Mouse (Mus musculus): ENCODE data around the gene Gpx3. TPM values are rescaled to one million over a fixed set of nuclear protein-coding genes. Genes with fewer than 3 reads are reported as not detected.

The Gpx3 gene
- polyA plus RNA-seq, 1 experiment from 2014 or later: 263 TPM

DNA sequence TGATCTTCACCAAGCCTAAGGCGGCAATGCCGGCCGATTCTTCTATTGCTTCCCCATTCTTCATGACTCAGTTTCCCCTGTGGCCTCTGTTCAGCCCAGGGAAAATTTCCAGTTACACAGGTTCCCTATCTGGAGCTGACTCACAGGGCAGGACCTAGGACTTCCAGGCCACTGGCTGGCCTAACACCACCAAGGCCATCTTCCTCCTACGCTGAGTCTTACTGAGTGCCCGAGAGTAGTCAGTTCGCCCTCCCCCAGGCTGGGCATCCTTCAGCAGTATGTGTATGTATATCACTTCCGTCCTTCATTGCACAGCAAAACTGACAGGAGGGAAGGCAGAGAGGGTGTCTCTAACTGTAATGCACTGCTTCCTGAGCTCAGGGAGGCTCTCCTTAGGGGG, 31.9 kb downstream of the Gpx3 start:
- no peak overlapping the region for H3K4me3 ChIP-seq (ENCODE audit: low read depth, low read length)
- DNase-seq (ENCODE audit: low spot score): no peak
- peaks cover 69% of the 10 kb centered on the region for H3K36me3 ChIP-seq (ENCODE audit: control insufficient read depth, insufficient read depth, low read length)
- ATAC-seq (replicated peaks; ENCODE audit: low FRiP score, low TSS enrichment, low read depth): no peak
- H3K27ac ChIP-seq (ENCODE audit: low read depth): no peak overlapping the region
- 87% methylated on average over 7 of the region's 7 CpGs for WGBS
- H3K9me3 ChIP-seq (ENCODE audit: control insufficient read depth, low read length): no peaks in the 10 kb centered on the region
- 0 out of 2 replicates have a peak, but pooled peaks cover 3% of the 10 kb centered on the region for H3K4me1 ChIP-seq (replicated peaks; ENCODE audit: control insufficient read depth, insufficient read depth, low read length)
- H3K27me3 ChIP-seq (replicated peaks; ENCODE audit: control insufficient read depth, insufficient read depth, low read length): no peaks in the 10 kb centered on the region
- no peak overlapping the region for H3K9ac ChIP-seq (ENCODE audit: low read length)
- no peak overlapping the region for H3K4me2 ChIP-seq (ENCODE audit: low read length)

DNA sequence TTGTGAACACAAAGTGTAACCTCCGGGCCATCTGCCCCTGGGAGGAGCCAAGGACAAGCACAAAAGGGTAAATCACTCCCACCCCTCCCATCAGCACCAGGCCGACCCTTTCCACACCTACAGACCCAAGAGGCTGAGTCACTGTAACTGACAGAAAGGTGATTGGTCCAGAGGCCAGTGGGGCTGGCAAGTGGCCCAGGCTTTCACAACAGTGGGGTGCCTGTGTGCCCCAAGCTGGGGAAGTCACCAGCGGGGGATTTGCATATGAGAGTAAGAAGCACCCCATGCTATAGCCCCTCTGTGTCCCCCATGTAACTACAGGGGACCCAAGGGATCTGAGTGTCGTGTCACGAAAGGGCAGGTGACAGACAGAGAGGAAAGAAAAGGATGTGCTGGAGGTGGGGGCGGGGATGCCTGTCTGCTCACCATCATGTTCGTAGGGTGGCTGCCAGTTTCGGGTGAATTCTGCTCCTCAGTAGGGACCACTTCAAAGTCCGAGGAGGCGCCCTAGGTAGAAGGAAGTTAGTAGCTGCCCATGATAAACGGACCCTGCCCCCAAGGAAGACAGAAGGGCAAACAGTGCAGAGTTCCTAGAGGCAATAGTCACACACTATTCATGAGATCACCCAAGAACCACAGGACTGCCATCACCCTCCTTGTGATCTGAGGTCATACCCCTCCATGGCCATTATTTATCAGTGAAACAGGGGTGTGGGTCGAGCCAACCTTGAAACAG, 34.0 kb downstream of the Gpx3 start:
- Histone ChIP-seq H3K4me2 (ENCODE audit: low read length) (no peak overlapping the region), H3K4me1 (replicated peaks; ENCODE audit: control insufficient read depth, insufficient read depth, low read length) (0 out of 2 replicates have a peak, but pooled peaks cover 3% of the 10 kb centered on the region), H3K27me3 (replicated peaks; ENCODE audit: control insufficient read depth, insufficient read depth, low read length) (no peaks in the 10 kb centered on the region), H3K9ac (ENCODE audit: low read length) (no peak overlapping the region), H3K9me3 (ENCODE audit: control insufficient read depth, low read length) (no peaks in the 10 kb centered on the region), H3K36me3 (ENCODE audit: control insufficient read depth, insufficient read depth, low read length) (peaks cover 58% of the 10 kb centered on the region), H3K4me3 (ENCODE audit: low read depth, low read length) (no peak overlapping the region), H3K27ac (ENCODE audit: low read depth) (peak overlapping the region; percentile 49)
- WGBS: 29% methylated on average over 12 of the region's 12 CpGs
- ATAC-seq (replicated peaks; ENCODE audit: low FRiP score, low TSS enrichment, low read depth) (peak; percentile 72), DNase-seq (ENCODE audit: low spot score) (no peak)

DNA sequence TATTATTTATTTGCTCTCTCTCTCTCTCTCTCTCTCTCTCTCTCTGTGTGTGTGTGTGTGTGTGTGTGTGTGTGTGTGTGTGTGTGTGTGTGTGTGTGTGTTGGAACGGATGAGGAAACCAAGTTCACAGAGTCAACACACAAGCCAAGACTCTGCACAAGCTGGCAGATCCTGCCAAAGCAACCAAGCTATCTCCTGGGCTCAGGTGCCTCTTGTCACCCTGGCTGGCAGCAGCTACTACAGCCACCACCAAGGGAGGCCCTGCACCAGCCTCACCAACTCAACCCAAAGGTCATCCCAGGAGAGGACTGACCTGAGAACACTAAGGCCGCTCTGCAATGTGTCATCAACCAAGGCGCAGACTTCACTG, 34.5 kb downstream of the Gpx3 start:
- H3K27ac ChIP-seq (ENCODE audit: low read depth): no peak overlapping the region
- no peak overlapping the region for H3K4me3 ChIP-seq (ENCODE audit: low read depth, low read length)
- DNase-seq (ENCODE audit: low spot score) (no peak), ATAC-seq (replicated peaks; ENCODE audit: low FRiP score, low TSS enrichment, low read depth) (0 out of 2 replicates have a peak, but pooled peaks have one; percentile 32)
- H3K4me2 ChIP-seq (ENCODE audit: low read length): no peak overlapping the region
- peaks cover 53% of the 10 kb centered on the region for H3K36me3 ChIP-seq (ENCODE audit: control insufficient read depth, insufficient read depth, low read length)
- 84% methylated on average over 3 of the region's 3 CpGs for WGBS
- H3K27me3 ChIP-seq (replicated peaks; ENCODE audit: control insufficient read depth, insufficient read depth, low read length): no peaks in the 10 kb centered on the region
- H3K4me1 ChIP-seq (replicated peaks; ENCODE audit: control insufficient read depth, insufficient read depth, low read length): 0 out of 2 replicates have a peak, but pooled peaks cover 3% of the 10 kb centered on the region
- H3K9ac ChIP-seq (ENCODE audit: low read length): no peak overlapping the region
- no peaks in the 10 kb centered on the region for H3K9me3 ChIP-seq (ENCODE audit: control insufficient read depth, low read length)

DNA sequence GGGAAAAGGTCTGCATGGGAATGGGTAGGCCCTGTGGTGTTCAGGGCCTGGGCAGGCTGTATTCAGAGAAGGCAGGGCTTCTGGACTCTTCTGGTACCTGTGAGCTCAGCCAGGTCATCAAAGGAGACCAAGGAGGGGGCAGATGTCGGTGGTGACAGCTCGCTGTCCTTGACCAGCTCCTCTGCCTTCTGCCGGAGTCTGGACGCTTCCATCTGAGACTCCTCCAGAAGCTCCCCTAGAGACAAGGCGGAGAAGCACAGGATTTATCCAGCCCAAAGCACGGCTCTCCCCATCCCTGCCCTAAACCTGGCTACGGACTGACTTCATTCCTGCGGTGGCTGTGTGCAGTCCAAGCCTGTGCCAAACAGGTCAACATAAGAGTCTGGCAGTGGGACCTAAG, 37.2 kb downstream of the Gpx3 start:
- Histone ChIP-seq H3K4me2 (ENCODE audit: low read length) (no peak overlapping the region), H3K4me3 (ENCODE audit: low read depth, low read length) (no peak overlapping the region), H3K9ac (ENCODE audit: low read length) (no peak overlapping the region), H3K27me3 (replicated peaks; ENCODE audit: control insufficient read depth, insufficient read depth, low read length) (no peaks in the 10 kb centered on the region), H3K4me1 (replicated peaks; ENCODE audit: control insufficient read depth, insufficient read depth, low read length) (0 out of 2 replicates have a peak, but pooled peaks cover 3% of the 10 kb centered on the region), H3K27ac (ENCODE audit: low read depth) (no peak overlapping the region), H3K36me3 (ENCODE audit: control insufficient read depth, insufficient read depth, low read length) (peaks cover 32% of the 10 kb centered on the region), H3K9me3 (ENCODE audit: control insufficient read depth, low read length) (no peaks in the 10 kb centered on the region)
- WGBS: 81% methylated on average over 8 of the region's 8 CpGs
- no peak for ATAC-seq (replicated peaks; ENCODE audit: low FRiP score, low TSS enrichment, low read depth)
- no peak for DNase-seq (ENCODE audit: low spot score)

DNA sequence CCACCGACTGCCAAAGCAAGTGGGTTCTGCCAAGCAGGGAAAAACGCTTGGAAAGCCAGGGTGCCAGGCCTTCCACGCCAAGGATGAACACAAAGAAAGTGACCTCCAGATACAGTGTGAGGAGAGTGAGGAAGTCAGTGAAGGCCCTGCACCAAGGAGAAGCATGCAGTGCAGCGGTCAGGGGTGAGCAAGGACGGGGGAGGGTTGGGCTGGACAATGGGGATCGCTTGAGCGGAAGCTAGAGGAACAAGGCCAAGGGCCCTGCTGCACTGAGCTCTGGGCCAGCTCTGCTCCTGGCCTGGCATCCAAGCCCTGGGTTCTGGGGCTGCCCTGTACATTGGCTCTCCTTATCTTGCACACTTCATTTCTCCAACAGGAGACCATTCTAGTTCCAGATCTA, 37.8 kb downstream of the Gpx3 start:
- H3K4me3 ChIP-seq (ENCODE audit: low read depth, low read length): no peak overlapping the region
- ATAC-seq (replicated peaks; ENCODE audit: low FRiP score, low TSS enrichment, low read depth) (no peak), DNase-seq (ENCODE audit: low spot score) (no peak)
- 0 out of 2 replicates have a peak, but pooled peaks cover 3% of the 10 kb centered on the region for H3K4me1 ChIP-seq (replicated peaks; ENCODE audit: control insufficient read depth, insufficient read depth, low read length)
- 79% methylated on average over 7 of the region's 7 CpGs for WGBS
- no peak overlapping the region for H3K4me2 ChIP-seq (ENCODE audit: low read length)
- H3K9ac ChIP-seq (ENCODE audit: low read length): no peak overlapping the region
- no peaks in the 10 kb centered on the region for H3K9me3 ChIP-seq (ENCODE audit: control insufficient read depth, low read length)
- H3K27me3 ChIP-seq (replicated peaks; ENCODE audit: control insufficient read depth, insufficient read depth, low read length): no peaks in the 10 kb centered on the region
- H3K36me3 ChIP-seq (ENCODE audit: control insufficient read depth, insufficient read depth, low read length): peaks cover 30% of the 10 kb centered on the region
- no peak overlapping the region for H3K27ac ChIP-seq (ENCODE audit: low read depth)

DNA sequence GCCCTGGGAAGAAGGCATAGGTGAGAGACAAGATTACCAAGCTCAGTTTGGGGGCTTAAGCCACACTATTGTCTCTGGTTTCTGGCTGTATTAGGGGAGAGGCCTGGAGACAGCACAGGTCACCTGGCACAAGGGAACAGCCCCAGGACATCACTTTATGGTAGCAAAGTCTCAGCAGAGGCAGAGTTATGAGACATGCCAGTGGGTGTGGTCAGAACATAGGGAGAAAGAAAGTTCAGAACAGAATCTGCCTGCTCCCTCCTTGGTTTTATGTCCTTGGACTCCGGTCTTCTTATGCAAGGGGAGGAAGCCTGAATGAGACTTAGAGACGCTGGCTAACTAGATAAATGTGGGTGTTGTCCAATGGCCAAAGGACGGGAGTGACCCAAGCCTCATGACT, 42.4 kb downstream of the Gpx3 start:
- DNase-seq (ENCODE audit: low spot score): no peak
- H3K4me2 ChIP-seq (ENCODE audit: low read length): no peak overlapping the region
- H3K36me3 ChIP-seq (ENCODE audit: control insufficient read depth, insufficient read depth, low read length): peaks cover 11% of the 10 kb centered on the region
- ATAC-seq (replicated peaks; ENCODE audit: low FRiP score, low TSS enrichment, low read depth): no peak
- no peaks in the 10 kb centered on the region for H3K9me3 ChIP-seq (ENCODE audit: control insufficient read depth, low read length)
- H3K4me1 ChIP-seq (replicated peaks; ENCODE audit: control insufficient read depth, insufficient read depth, low read length): no peaks in the 10 kb centered on the region
- WGBS: 78% methylated on average over 3 of the region's 3 CpGs
- no peaks in the 10 kb centered on the region for H3K27me3 ChIP-seq (replicated peaks; ENCODE audit: control insufficient read depth, insufficient read depth, low read length)
- H3K9ac ChIP-seq (ENCODE audit: low read length): no peak overlapping the region
- H3K27ac ChIP-seq (ENCODE audit: low read depth): no peak overlapping the region
- no peak overlapping the region for H3K4me3 ChIP-seq (ENCODE audit: low read depth, low read length)

DNA sequence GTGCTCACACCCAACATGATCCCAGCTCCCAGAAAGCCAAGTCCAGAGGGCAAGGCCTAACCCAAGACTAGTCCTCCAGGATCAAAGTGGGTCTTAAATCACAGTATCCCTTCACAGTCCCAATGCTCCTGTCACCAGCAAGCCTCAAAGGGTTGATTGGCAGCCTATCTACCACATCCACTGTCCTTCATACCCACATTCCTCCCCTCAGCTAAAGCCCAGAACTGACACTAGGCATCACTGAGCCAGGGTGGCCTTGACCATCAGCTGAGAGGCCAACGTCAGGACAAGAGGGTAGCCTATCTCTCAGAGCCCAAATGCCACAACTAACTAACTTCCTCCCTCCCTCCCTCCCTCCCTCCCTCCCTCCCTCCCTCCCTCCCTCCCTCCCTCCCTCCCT, 47.5 kb downstream of the Gpx3 start:
- no peak overlapping the region for H3K27ac ChIP-seq (ENCODE audit: low read depth)
- no peaks in the 10 kb centered on the region for H3K27me3 ChIP-seq (replicated peaks; ENCODE audit: control insufficient read depth, insufficient read depth, low read length)
- DNase-seq (ENCODE audit: low spot score) (no peak), ATAC-seq (replicated peaks; ENCODE audit: low FRiP score, low TSS enrichment, low read depth) (no peak)
- H3K4me3 ChIP-seq (ENCODE audit: low read depth, low read length): no peak overlapping the region
- peaks cover 16% of the 10 kb centered on the region; the same call in 1 of the 2 replicates for H3K36me3 ChIP-seq (ENCODE audit: control insufficient read depth, insufficient read depth, low read length)
- WGBS: 64% methylated on average over 1 of the region's 1 CpGs
- no peaks in the 10 kb centered on the region for H3K9me3 ChIP-seq (ENCODE audit: control insufficient read depth, low read length)
- H3K9ac ChIP-seq (ENCODE audit: low read length): no peak overlapping the region
- H3K4me2 ChIP-seq (ENCODE audit: low read length): no peak overlapping the region
- H3K4me1 ChIP-seq (replicated peaks; ENCODE audit: control insufficient read depth, insufficient read depth, low read length): 0 out of 2 replicates have a peak, but pooled peaks cover 3% of the 10 kb centered on the region

DNA sequence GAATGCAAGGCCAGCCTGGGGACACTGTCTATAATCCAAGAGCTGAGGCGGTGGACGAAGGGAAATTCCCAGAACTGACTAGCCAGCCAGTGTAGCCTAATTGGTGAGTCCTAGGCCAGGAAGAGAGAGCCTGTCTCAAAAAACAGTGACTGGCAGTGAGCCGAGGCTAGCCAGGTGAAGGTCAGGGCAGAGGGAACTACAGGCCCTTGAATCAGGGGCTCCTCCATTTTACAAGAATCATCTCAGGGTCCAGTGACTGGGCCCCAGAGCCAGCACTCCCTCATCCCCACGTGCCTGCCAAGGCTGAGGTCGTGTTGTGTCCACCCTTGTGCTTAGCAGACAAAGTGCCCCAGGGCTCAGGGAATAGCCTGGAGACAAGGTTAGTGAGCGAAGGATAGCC, 48.4 kb downstream of the Gpx3 start:
- H3K27ac ChIP-seq (ENCODE audit: low read depth): no peak overlapping the region
- H3K9ac ChIP-seq (ENCODE audit: low read length): no peak overlapping the region
- H3K36me3 ChIP-seq (ENCODE audit: control insufficient read depth, insufficient read depth, low read length): peaks cover 16% of the 10 kb centered on the region; the same call in 1 of the 2 replicates
- no peaks in the 10 kb centered on the region for H3K27me3 ChIP-seq (replicated peaks; ENCODE audit: control insufficient read depth, insufficient read depth, low read length)
- no peak for DNase-seq (ENCODE audit: low spot score)
- H3K4me3 ChIP-seq (ENCODE audit: low read depth, low read length): no peak overlapping the region
- WGBS: 79% methylated on average over 6 of the region's 6 CpGs
- H3K4me1 ChIP-seq (replicated peaks; ENCODE audit: control insufficient read depth, insufficient read depth, low read length): 0 out of 2 replicates have a peak, but pooled peaks cover 3% of the 10 kb centered on the region
- no peak for ATAC-seq (replicated peaks; ENCODE audit: low FRiP score, low TSS enrichment, low read depth)
- H3K9me3 ChIP-seq (ENCODE audit: control insufficient read depth, low read length): no peaks in the 10 kb centered on the region
- no peak overlapping the region for H3K4me2 ChIP-seq (ENCODE audit: low read length)

DNA sequence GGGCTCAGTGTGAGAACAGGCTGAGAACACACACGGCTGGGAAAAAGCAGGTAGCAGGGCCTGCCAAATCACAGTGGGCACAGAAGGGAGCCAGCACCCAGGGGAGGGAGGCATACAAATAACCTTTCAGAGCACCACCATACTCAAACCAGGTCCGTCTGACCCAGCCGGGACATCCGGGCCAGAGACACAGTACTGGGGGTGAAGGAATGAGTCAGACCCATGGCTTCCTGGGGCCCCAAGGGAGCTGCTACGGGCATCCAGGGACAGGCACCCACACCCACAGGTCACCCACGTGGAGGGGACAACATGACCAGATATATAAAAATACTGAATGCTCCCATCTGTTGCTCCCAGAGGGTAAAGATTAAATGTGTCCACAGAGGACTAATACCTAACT, 50.4 kb downstream of the Gpx3 start:
- H3K4me1 ChIP-seq (replicated peaks; ENCODE audit: control insufficient read depth, insufficient read depth, low read length): 0 out of 2 replicates have a peak, but pooled peaks cover 3% of the 10 kb centered on the region
- H3K9ac ChIP-seq (ENCODE audit: low read length): no peak overlapping the region
- WGBS: 78% methylated on average over 6 of the region's 6 CpGs
- H3K4me2 ChIP-seq (ENCODE audit: low read length): no peak overlapping the region
- DNase-seq (ENCODE audit: low spot score) (no peak), ATAC-seq (replicated peaks; ENCODE audit: low FRiP score, low TSS enrichment, low read depth) (no peak)
- no peaks in the 10 kb centered on the region for H3K9me3 ChIP-seq (ENCODE audit: control insufficient read depth, low read length)
- peaks cover 9% of the 10 kb centered on the region; the same call in 1 of the 2 replicates for H3K36me3 ChIP-seq (ENCODE audit: control insufficient read depth, insufficient read depth, low read length)
- no peaks in the 10 kb centered on the region for H3K27me3 ChIP-seq (replicated peaks; ENCODE audit: control insufficient read depth, insufficient read depth, low read length)
- no peak overlapping the region for H3K4me3 ChIP-seq (ENCODE audit: low read depth, low read length)
- H3K27ac ChIP-seq (ENCODE audit: low read depth): no peak overlapping the region
